Mouse (Mus musculus): ENCODE data around the gene Ccdc97. TPM values are rescaled to one million over a fixed set of nuclear protein-coding genes. Genes with fewer than 3 reads are reported as not detected.

Gene Ccdc97
- total RNA-seq (2021) = 10 to 100 TPM; 34.5 to 39.4 TPM
- long read RNA-seq, experiment 1, transcript Ccdc97-201 (5 exons, 3,032 nt) = major isoform, 25 of 50 reads
- long read RNA-seq, experiment 1, partial matches to known transcripts = 2 of 50 reads
- long read RNA-seq, experiment 1, other reads (novel, unspliced or antisense) = 22 of 50 reads
- long read RNA-seq, experiment 2, transcript Ccdc97-201 (5 exons, 3,032 nt) = major isoform, 37 of 50 reads
- long read RNA-seq, experiment 2, partial matches to known transcripts = 1 of 50 reads
- long read RNA-seq, experiment 2, other reads (novel, unspliced or antisense) = 12 of 50 reads

- DNase-seq (ENCODE audit: low spot score in 2 of 2) = peak; percentile 80 to 89
Measured at GRCm38 (mm10) chr7:25718788-25719417, at the start of gene Ccdc97. Gene Ccdc97 (minus strand): TSS chr7:25719088.

GRCm38 (mm10) chr7:25768229-25768628 lies 49.3 kb upstream of the Ccdc97 start:
- DNase-seq (ENCODE audit: low spot score in 2 of 2) = no peak

DNA sequence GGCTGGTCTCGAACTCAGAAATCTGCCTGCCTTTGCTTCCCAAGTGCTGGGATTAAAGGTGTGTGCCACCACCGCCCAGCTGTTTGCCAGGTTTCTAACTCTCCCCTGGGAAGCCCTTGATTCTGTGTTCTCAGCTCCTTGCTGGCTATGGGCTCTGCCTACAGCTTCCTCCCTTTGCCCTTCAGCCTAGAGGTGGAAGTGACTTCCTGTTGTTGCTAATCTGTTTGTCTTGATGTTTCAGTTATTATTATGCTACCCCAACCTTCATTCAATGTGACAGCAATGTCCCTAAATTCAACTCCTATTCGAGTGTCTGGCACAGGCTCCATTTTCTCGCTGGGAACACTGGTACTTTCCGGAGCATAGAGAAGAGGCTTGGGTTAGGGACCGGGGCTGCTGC lies 47.2 kb upstream of the Ccdc97 start:
- no peak for DNase-seq (ENCODE audit: low spot score in 2 of 2)

- no peak for DNase-seq (ENCODE audit: low spot score in 2 of 2)
Measured at GRCm38 (mm10) chr7:25764221-25764620, 45.3 kb upstream of the Ccdc97 start.

- DNase-seq (ENCODE audit: low spot score in 2 of 2) = no peak
Measured at GRCm38 (mm10) chr7:25763678-25764077, 44.8 kb upstream of the Ccdc97 start.

GRCm38 (mm10) chr7:25761354-25761753 lies 42.5 kb upstream of the Ccdc97 start:
- no peak for DNase-seq (ENCODE audit: low spot score in 2 of 2)

- peak; percentile 88 to 93 for DNase-seq (ENCODE audit: low spot score in 2 of 2)
Measured at GRCm38 (mm10) chr7:25756011-25756410, 37.1 kb upstream of the Ccdc97 start.

DNA sequence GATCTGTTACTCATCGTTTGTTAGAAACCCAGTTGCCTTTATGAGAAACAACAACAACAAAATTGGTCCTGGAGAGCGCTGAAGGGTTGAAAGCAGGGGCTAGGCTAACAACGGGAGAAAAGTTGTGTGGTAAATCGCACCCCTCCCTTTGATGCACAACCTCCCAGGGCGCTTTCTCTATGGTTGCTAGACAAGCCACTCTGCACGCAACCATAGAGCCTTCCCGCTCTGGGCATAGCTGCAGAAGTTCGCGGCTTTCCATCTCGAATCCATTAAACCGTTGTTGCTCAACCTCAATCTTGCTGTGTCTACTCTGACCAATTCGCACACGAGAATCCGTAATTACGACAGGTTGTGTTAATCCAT lies 36.6 kb upstream of the Ccdc97 start:
- peak in 1 of 2 experiments; percentile 69 for DNase-seq (ENCODE audit: low spot score in 2 of 2)

DNA sequence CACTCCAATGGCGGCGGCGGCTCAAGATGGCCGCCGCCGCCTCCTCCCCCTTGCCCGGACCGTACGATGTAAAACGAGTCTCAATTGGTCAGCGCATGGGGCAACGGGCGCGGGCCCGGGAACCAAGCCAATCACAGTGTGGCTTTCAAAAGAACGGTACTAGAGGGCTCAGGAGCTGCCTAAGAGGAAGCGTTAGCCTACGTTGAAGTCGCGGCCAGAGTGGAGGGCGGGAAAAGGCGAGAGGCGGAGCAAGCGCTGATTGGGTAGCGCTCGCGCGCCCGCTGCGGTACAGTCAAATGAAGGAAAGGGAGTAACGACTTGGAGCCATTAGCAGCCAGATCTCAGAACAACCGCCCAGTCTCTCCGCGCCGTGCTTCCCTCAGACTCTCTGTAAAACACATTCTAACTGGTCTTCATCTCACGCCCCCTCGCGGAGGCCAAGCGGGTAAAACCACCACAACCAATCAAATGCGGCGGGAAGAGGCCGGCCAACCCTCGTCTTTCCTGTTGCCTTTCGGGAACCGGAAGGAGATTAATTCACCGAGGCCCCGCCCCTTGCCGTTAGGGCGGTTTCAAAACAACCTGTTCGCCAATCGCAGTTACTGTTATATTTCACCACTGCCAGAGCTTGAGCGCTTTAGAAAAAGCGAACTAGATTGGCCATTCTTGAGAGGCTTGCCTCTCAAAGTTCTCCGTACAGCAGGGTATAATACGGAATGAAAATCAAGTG lies 36.0 kb upstream of the Ccdc97 start, which contains the start of gene Hnrnpul1:
Gene Hnrnpul1, minus strand, starts transcription at position 20 of the 730 bp plus-strand sequence.
- DNase-seq (ENCODE audit: low spot score in 2 of 2) = peak; percentile 95 to 99

GRCm38 (mm10) chr7:25754439-25754737 lies 35.5 kb upstream of the Ccdc97 start:
- no peak for DNase-seq (ENCODE audit: low spot score in 2 of 2)

DNA sequence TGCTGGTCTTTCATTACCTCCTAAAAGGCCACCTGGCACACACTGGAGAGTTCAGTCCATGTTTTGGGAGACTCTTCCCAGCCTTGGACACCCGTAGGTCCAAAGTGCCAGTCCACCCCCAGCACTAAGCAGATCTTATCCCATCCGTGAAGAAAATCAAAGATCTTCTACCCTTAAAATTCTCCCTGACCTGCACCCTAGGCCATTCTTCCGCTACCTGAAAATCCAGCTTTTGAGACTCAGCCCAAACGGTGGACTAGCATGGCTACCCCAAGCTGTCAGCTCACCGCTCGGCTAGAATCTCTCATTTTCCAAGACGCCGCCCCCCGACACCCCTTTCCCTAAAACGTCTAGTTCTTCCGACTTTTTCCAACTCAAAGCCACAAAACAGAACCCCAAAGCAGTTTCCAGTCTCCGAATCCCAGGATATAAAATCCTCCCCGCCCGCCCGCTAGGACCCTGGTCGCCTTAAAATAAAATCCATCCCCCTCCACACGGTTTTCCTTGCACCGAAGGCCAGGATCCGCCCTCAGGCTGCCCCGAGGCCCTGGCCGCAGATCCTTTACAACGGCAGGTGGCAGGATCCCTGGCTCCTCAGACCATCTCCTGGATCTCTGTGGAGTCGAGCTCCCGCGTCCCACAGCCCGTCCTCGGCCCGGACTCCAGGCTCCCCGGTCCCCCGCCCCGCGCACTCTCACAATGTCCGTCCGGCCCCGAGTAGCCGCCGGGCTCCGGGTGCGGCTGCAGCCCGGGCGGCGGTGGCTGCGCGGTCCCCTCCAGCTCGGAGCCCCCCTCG lies 35.0 kb upstream of the Ccdc97 start:
- DNase-seq (ENCODE audit: low spot score in 2 of 2) = peak; percentile 40 to 68

- DNase-seq (ENCODE audit: low spot score in 2 of 2) = no peak
Measured at GRCm38 (mm10) chr7:25753076-25753475, 34.2 kb upstream of the Ccdc97 start.

- no peak for DNase-seq (ENCODE audit: low spot score in 2 of 2)
Measured at GRCm38 (mm10) chr7:25746844-25747243, 28.0 kb upstream of the Ccdc97 start.

DNA sequence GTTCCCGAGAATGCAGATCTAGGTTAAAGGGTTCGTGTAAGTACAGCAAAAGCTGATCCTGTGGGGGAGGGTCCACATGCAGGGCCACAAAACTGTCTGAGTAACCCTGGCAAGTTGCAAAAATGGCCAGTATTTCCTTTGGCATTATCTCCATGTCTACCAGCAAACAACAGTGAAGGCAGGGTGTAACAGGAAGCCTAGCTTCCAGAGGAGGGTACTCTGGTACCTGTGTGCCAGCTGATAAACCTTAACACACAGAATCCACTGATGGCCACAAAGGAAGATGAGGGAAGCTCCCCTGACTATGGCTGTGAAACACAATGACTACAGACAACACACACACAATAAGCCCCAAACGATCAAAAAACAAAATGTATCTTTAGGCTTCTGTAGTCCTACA lies 19.4 kb upstream of the Ccdc97 start:
- no peak for DNase-seq (ENCODE audit: low spot score in 2 of 2)

DNA sequence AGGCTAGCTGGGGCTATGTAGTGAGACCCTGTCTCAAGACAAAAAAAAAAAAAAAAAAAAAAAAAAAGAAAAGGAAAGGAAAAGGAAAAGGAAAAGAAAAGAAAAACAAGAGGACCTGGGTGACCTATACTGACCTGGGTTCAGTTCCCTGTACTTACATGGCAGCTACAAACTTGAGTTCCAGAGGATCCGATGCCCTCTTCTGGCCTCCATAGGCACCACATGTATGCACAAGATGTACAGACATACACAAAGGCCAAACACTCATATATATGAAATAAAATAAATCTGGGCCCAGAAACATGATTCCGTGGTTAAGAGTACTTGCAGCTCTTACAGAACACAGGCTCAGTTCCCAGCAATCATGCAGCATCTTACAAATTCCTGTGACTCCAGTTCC lies 18.0 kb upstream of the Ccdc97 start:
- no peak for DNase-seq (ENCODE audit: low spot score in 2 of 2)

GRCm38 (mm10) chr7:25734991-25735390 lies 16.1 kb upstream of the Ccdc97 start:
- no peak for DNase-seq (ENCODE audit: low spot score in 2 of 2)

GRCm38 (mm10) chr7:25731294-25732055 lies 12.6 kb upstream of the Ccdc97 start:
- no peak for DNase-seq (ENCODE audit: low spot score in 2 of 2)

GRCm38 (mm10) chr7:25729862-25730261 lies 11.0 kb upstream of the Ccdc97 start:
- no peak for DNase-seq (ENCODE audit: low spot score in 2 of 2)

GRCm38 (mm10) chr7:25729396-25729795 lies 10.5 kb upstream of the Ccdc97 start:
- DNase-seq (ENCODE audit: low spot score in 2 of 2) = no peak

GRCm38 (mm10) chr7:25727800-25728199 lies 8.9 kb upstream of the Ccdc97 start:
- DNase-seq (ENCODE audit: low spot score in 2 of 2) = no peak

GRCm38 (mm10) chr7:25725886-25726285 lies 7.0 kb upstream of the Ccdc97 start:
- no peak for DNase-seq (ENCODE audit: low spot score in 2 of 2)
